In the genomic region with DNA sequence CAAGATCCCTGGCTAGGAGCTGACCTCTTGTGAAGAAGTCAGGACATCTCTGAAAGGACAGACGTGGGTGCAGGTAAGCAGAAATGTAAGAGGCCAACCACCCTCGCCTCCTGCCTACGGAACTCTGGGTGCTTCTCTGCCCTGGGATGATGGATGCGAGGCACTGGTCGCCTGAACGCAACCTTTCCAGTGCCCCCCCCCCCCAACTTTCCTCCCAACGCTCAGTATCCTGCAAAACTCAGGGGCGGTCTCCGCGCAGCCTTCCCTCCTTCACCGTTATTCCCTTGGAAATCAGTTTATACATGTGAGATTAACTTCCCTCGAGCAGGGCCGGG, we compare ENCODE assay signal across 8 mouse cellular contexts. TPM values are rescaled to one million over a fixed set of nuclear protein-coding genes. Genes with fewer than 3 reads are reported as not detected.
DNase-seq lines count a peak whose midpoint lies in the region; ATAC-seq and TF ChIP-seq lines count a peak whose summit lies in the region.

No protein-coding gene starts in this region.

- H3K9ac ChIP-seq in heart, embryonic 11.5 days (ENCODE audit: low read depth, low read length), result peak overlapping the region; percentile 82
- H3K9ac ChIP-seq in liver, embryonic 12.5 days, result peak overlapping the region; percentile 31; the same call in 1 of the 2 replicates

- H3K36me3 ChIP-seq in heart, embryonic 11.5 days (ENCODE audit: control insufficient read depth, insufficient read depth, low read length), result no peaks in the 10 kb centered on the region
- H3K36me3 ChIP-seq in testis, adult 2 months (ENCODE audit: control insufficient read depth, insufficient read depth, low read length), result no peaks in the 10 kb centered on the region
- H3K36me3 ChIP-seq in liver, embryonic 12.5 days, result no peaks in the 10 kb centered on the region

- TF ChIP-seq POLR2A in testis, adult 2 months (IDR thresholded peaks at IDR 0.05; ENCODE audit: control insufficient read depth, low read depth, low read length), result no peak

- no peak for TF ChIP-seq CTCF in testis, adult 2 months (IDR thresholded peaks at IDR 0.05; ENCODE audit: control insufficient read depth, insufficient read depth, insufficient replicate concordance, low read depth, low read length)

- H3K9me3 ChIP-seq in heart, embryonic 11.5 days (replicated peaks; ENCODE audit: control insufficient read depth, low read length), result no peaks in the 10 kb centered on the region
- H3K9me3 ChIP-seq in liver, embryonic 12.5 days (replicated peaks), result no peaks in the 10 kb centered on the region

- peak overlapping the region; percentile 62 for H3K4me3 ChIP-seq in heart, embryonic 11.5 days (ENCODE audit: low read depth, low read length)
- H3K4me3 ChIP-seq in testis, adult 2 months (ENCODE audit: control insufficient read depth, low read depth, low read length), result peak overlapping the region; percentile 68
- peak overlapping the region; percentile 43 for H3K4me3 ChIP-seq in liver, embryonic 12.5 days

- no peak for ATAC-seq in heart, embryonic 11.5 days (replicated peaks; ENCODE audit: insufficient number of reproducible peaks, low FRiP score, low TSS enrichment)
- no peak for ATAC-seq in liver, embryonic 12.5 days

- peaks cover 24% of the 10 kb centered on the region for H3K4me1 ChIP-seq in heart, embryonic 11.5 days (ENCODE audit: control insufficient read depth, insufficient read depth, low read length)
- peaks cover 23% of the 10 kb centered on the region for H3K4me1 ChIP-seq in testis, adult 2 months (ENCODE audit: control insufficient read depth, insufficient read depth, low read length)
- H3K4me1 ChIP-seq in liver, embryonic 12.5 days, result 0 out of 2 replicates have a peak, but pooled peaks cover 21% of the 10 kb centered on the region

- H3K27me3 ChIP-seq in heart, embryonic 11.5 days (ENCODE audit: control insufficient read depth, insufficient read depth, low read length), result peaks cover 45% of the 10 kb centered on the region
- peaks cover 7% of the 10 kb centered on the region; the same call in 1 of the 2 replicates for H3K27me3 ChIP-seq in testis, adult 2 months (ENCODE audit: control insufficient read depth, insufficient read depth, low read length)
- H3K27me3 ChIP-seq in liver, embryonic 12.5 days (replicated peaks), result peaks cover 96% of the 10 kb centered on the region

- DNase-seq in heart, postnatal 36 days, result no peak
- no peak for DNase-seq in testis, postnatal 10 days (ENCODE audit: low spot score)
- DNase-seq in right cerebral cortex, postnatal 4 days, result no peak
- no peak for DNase-seq in right cerebral cortex, postnatal 36 days (ENCODE audit: low spot score in 2 of 2)
- no peak for DNase-seq in thymus, postnatal 14 days

- intact Hi-C loops in heart, postnatal 36 days (cut with DNase I), result loop anchor here (5.0 to 10.0 kb wide), 4 partner anchors 356 to 1391 kb away; no protein-coding TSS in a partner anchor

- H3K27ac ChIP-seq in heart, embryonic 11.5 days (ENCODE audit: low read depth, low read length), result peak overlapping the region; percentile 89
- H3K27ac ChIP-seq in testis, adult 2 months (ENCODE audit: control insufficient read depth, insufficient read depth, low read depth, low read length), result peak overlapping the region; percentile 51
- peak overlapping the region; percentile 27; the same call in 1 of the 2 replicates for H3K27ac ChIP-seq in liver, embryonic 12.5 days

- H3K4me2 ChIP-seq in heart, embryonic 11.5 days, result peak overlapping the region; percentile 70
- peak overlapping the region; percentile 67 for H3K4me2 ChIP-seq in liver, embryonic 12.5 days

- WGBS in heart, embryonic 11.5 days (ENCODE audit: insufficient replicate concordance), result 0% methylated on average over 13 of the region's 13 CpGs
- WGBS in liver, embryonic 12.5 days (ENCODE audit: insufficient replicate concordance), result 4% methylated on average over 13 of the region's 13 CpGs

RNA-seq across cellular contexts. Expression of a gene that starts 1.5 kb away (rescaled TPM):
- 28.0 and 37.4 TPM in 2 replicates for polyA plus RNA-seq in heart, embryonic 11.5 days (2014; fragmentation: Nextera tagmentation; extraction: Ambion mirVana)
- total RNA-seq in heart, postnatal 36 days (2021), result 10 to 100 TPM; 30.2 to 31.7 TPM
- 3.9 TPM in 2 replicates for polyA plus RNA-seq in testis, adult 2 months (2012; rRNA removed)
- 7.9 and 10.4 TPM in 2 replicates for polyA plus RNA-seq in liver, embryonic 12.5 days (2016; fragmentation: Nextera tagmentation; extraction: Ambion mirVana)

Comparison
In these comparisons a context has a peak if more than half of its experiments do, and no peak if none do; other contexts are left out.
1. H3K27ac ChIP-seq: peak in every context shown above with its lines; median percentile 89 in heart, embryonic 11.5 days; 51 in testis, adult 2 months; 27 in liver, embryonic 12.5 days.